Mouse (Mus musculus): ENCODE data around the gene Edem1. TPM values are rescaled to one million over a fixed set of nuclear protein-coding genes. Genes with fewer than 3 reads are reported as not detected.

The Edem1 gene
- total RNA-seq (2021), result 10 to 100 TPM; 14.8 to 30.7 TPM
- long read RNA-seq, experiment 1, full-length matches to known transcripts, result 30 of 37 reads
- long read RNA-seq, experiment 1, partial matches to known transcripts, result 1 of 37 reads
- long read RNA-seq, experiment 1, other reads (novel, unspliced or antisense), result 6 of 37 reads
- long read RNA-seq, experiment 2, full-length matches to known transcripts, result 22 of 23 reads
- long read RNA-seq, experiment 2, partial matches to known transcripts, result 0 of 23 reads
- long read RNA-seq, experiment 2, other reads (novel, unspliced or antisense), result 1 of 23 reads

GRCm38 (mm10) chr6:108828234-108828868 is at the start of gene Edem1:
Gene Edem1 (plus strand): TSS chr6:108828641.
- intact Hi-C loops (cut with DNase I), result loop anchor here (2.0 kb wide), 1 partner anchor 44 kb away; no protein-coding TSS in a partner anchor
- peak; percentile 99 to 100 for DNase-seq

GRCm38 (mm10) chr6:108781865-108782264 is 46.6 kb upstream of the Edem1 start:
- DNase-seq, result peak in 1 of 2 experiments; percentile 9
- intact Hi-C loops (cut with DNase I), result no loop called here

- peak; percentile 99 for DNase-seq
- intact Hi-C loops (cut with DNase I), result no loop called here
Measured at GRCm38 (mm10) chr6:108782526-108783183, 45.8 kb upstream of the Edem1 start, which contains the start of gene Arl8b. Gene Arl8b (plus strand): TSS chr6:108783099.

- peak; percentile 32 to 33 for DNase-seq
- intact Hi-C loops (cut with DNase I), result no loop called here
Measured at GRCm38 (mm10) chr6:108783184-108783881, 45.1 kb upstream of the Edem1 start.

- no peak for DNase-seq
Measured at GRCm38 (mm10) chr6:108784056-108784455, 44.4 kb upstream of the Edem1 start.

GRCm38 (mm10) chr6:108784796-108785195 is 43.6 kb upstream of the Edem1 start:
- intact Hi-C loops (cut with DNase I), result loop anchor here (2.0 kb wide), 1 partner anchor 44 kb away; the partner anchor contains the start of gene Edem1
- DNase-seq, result no peak

More at GRCm38 (mm10) chr6:108784056-108784455, 44.4 kb upstream of the Edem1 start:
- intact Hi-C loops (cut with DNase I), result loop anchor here (2.0 kb wide), 1 partner anchor 45 kb away; the partner anchor contains the start of gene Edem1

GRCm38 (mm10) chr6:108785551-108785950 is 42.9 kb upstream of the Edem1 start:
- intact Hi-C loops (cut with DNase I), result loop anchor here (2.0 kb wide), 1 partner anchor 43 kb away; the partner anchor contains the start of gene Edem1
- DNase-seq, result no peak

- DNase-seq, result no peak
- intact Hi-C loops (cut with DNase I), result no loop called here
Measured at GRCm38 (mm10) chr6:108791498-108791897, 36.9 kb upstream of the Edem1 start.

- intact Hi-C loops (cut with DNase I), result no loop called here
- DNase-seq, result no peak
Measured at GRCm38 (mm10) chr6:108795912-108796311, 32.5 kb upstream of the Edem1 start.

- intact Hi-C loops (cut with DNase I), result no loop called here
- peak; percentile 23 to 34 for DNase-seq
Measured at GRCm38 (mm10) chr6:108796706-108797105, 31.7 kb upstream of the Edem1 start.

- DNase-seq, result peak in 1 of 2 experiments; percentile 21
- intact Hi-C loops (cut with DNase I), result no loop called here
Measured at GRCm38 (mm10) chr6:108805194-108805593, 23.2 kb upstream of the Edem1 start.

GRCm38 (mm10) chr6:108805871-108806270 is 22.6 kb upstream of the Edem1 start:
- intact Hi-C loops (cut with DNase I), result no loop called here

GRCm38 (mm10) chr6:108807446-108807845 is 21.0 kb upstream of the Edem1 start:
- no peak for DNase-seq
- intact Hi-C loops (cut with DNase I), result no loop called here

More at GRCm38 (mm10) chr6:108805871-108806270, 22.6 kb upstream of the Edem1 start:
- DNase-seq, result no peak

- intact Hi-C loops (cut with DNase I), result no loop called here
- DNase-seq, result no peak
Measured at GRCm38 (mm10) chr6:108808786-108809185, 19.7 kb upstream of the Edem1 start.

- intact Hi-C loops (cut with DNase I), result no loop called here
- DNase-seq, result no peak
Measured at GRCm38 (mm10) chr6:108810237-108810636, 18.2 kb upstream of the Edem1 start.

GRCm38 (mm10) chr6:108812134-108812533 is 16.3 kb upstream of the Edem1 start:
- no peak for DNase-seq
- intact Hi-C loops (cut with DNase I), result no loop called here

GRCm38 (mm10) chr6:108817510-108817909 is 10.9 kb upstream of the Edem1 start:
- DNase-seq, result no peak
- intact Hi-C loops (cut with DNase I), result no loop called here

- intact Hi-C loops (cut with DNase I), result no loop called here
- no peak for DNase-seq
Measured at GRCm38 (mm10) chr6:108824816-108825545, 3.5 kb upstream of the Edem1 start.

- no peak for DNase-seq
- intact Hi-C loops (cut with DNase I), result no loop called here
Measured at GRCm38 (mm10) chr6:108826070-108826469, 2.4 kb upstream of the Edem1 start.

Measured in heart, postnatal 14 days (tissue).